Mouse (Mus musculus) liver, postnatal 0 days (tissue): ENCODE measurements around the gene Upf2. TPM values are rescaled to one million over a fixed set of nuclear protein-coding genes. Genes with fewer than 3 reads are reported as not detected.

ENCODE experiments used
- ATAC-seq: fragments of 200-750 bp; cut with Nextera tagmentation; 2 replicates; pipeline ENCODE4 v1.8.0; 2017; ENCODE audit warnings: mild to moderate bottlenecking, moderate library complexity
- DNase-seq: peaks from one replicate; pipeline ENCODE4 v3.0.0-alpha.2; 2016
- H3K27ac ChIP-seq: fragments of 300-500 bp; sonication (generic); 2 replicates; pipeline ENCODE4 v1.5.1; 2014; ENCODE audit warnings: antibody characterized with exemption, moderate library complexity, mild to moderate bottlenecking, low read depth
- H3K27me3 ChIP-seq: fragments of 300-500 bp; sonication (generic); 2 replicates; pipeline ENCODE4 v1.6.1; 2014; ENCODE audit warnings: low read length, control low read depth, mixed read lengths; ENCODE audit not compliant: insufficient read depth
- H3K36me3 ChIP-seq: fragments of 300-500 bp; sonication (generic); replicated peaks from 2 replicates; pipeline ENCODE4 v1.6.1; 2014; ENCODE audit warnings: mild to moderate bottlenecking, control low read depth, low read length, moderate library complexity, mixed read lengths; ENCODE audit not compliant: insufficient read depth
- H3K4me1 ChIP-seq: fragments of 300-500 bp; sonication (generic); 2 replicates; pipeline ENCODE4 v1.6.1; 2014; ENCODE audit warnings: antibody characterized with exemption, mild to moderate bottlenecking, control low read depth; ENCODE audit not compliant: insufficient read depth
- H3K4me2 ChIP-seq: fragments of 300-500 bp; sonication (generic); 2 replicates; pipeline ENCODE4 v1.6.1; 2014; ENCODE audit warnings: low read depth, mild to moderate bottlenecking, low read length, moderate library complexity, mixed read lengths
- H3K4me3 ChIP-seq: fragments of 300-500 bp; sonication (generic); 2 replicates; pipeline ENCODE4 v1.5.1; 2014; ENCODE audit warnings: low read depth, low read length
- H3K9ac ChIP-seq: fragments of 300-500 bp; sonication (generic); replicated peaks from 2 replicates; pipeline ENCODE4 v1.6.1; 2014; ENCODE audit warnings: mild to moderate bottlenecking, moderate library complexity
- H3K9me3 ChIP-seq: fragments of 300-500 bp; sonication (generic); 2 replicates; pipeline ENCODE4 v1.6.1; 2016; ENCODE audit warnings: mild to moderate bottlenecking, control low read depth, low read length, mixed read lengths
- CTCF ChIP-seq: sonication (generic); IDR thresholded peaks from 2 replicates; pipeline ENCODE4 v1.5.1; 2016; ENCODE audit warnings: antibody characterized with exemption, low read depth
- EP300 ChIP-seq: IDR thresholded peaks from 2 replicates; pipeline ENCODE4 v1.6.1; 2016; ENCODE audit warnings: antibody characterized with exemption, low read depth, mild to moderate bottlenecking
- WGBS: fragments of 180-500 bp; shearing (Covaris S2); extraction: QIAGEN DNeasy Blood & Tissue Kit; methylation state at CpG from one replicate; pipeline ENCODE4 v1.1.7; 2014; ENCODE audit not compliant: insufficient replicate concordance; 5-methylcytosine and 5-hydroxymethylcytosine counted together
- polyA plus RNA-seq: library from polyadenylated mRNA; unstranded; fragments of >200 nt; fragmentation: Nextera tagmentation; extraction: Ambion mirVana; gene quantifications from 2 replicates; pipeline ENCODE4 v1.2.1, GENCODE M21; 2015

Upf2 gene
- polyA plus RNA-seq, 1 experiment from 2014 or later: 3.3 TPM

DNA sequence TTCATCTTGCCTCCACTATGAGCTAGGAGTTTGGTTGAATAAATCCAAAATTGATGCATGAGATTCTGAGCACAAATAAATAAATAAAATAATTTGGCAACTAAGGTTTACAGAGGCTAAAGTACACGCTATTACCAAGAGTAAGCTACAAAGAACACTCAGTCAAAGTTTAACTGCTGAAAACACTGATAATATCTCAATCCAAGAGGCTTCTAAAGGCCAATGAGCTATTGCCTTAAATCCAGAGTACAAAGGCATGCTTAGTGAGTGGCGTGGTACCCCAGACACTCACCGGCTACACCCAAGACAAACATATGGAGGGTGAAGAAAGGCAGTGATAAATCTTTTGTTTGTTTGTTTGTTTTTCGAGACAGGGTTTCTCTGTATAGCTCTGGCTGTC is 14.7 kb upstream of the Upf2 start:
- no peak overlapping the region for H3K4me2 ChIP-seq
- no peak overlapping the region for H3K9ac ChIP-seq
- ATAC-seq: peak; percentile 75
- 0 out of 2 replicates have a peak, but pooled peaks cover 4% of the 10 kb centered on the region for H3K4me1 ChIP-seq
- TF ChIP-seq EP300 (peak; percentile 7; the same call in 1 of the 2 replicates), CTCF (no peak)
- DNase-seq: no peak
- WGBS: 65% methylated on average over 4 of the region's 4 CpGs
- H3K4me3 ChIP-seq: no peak overlapping the region
- H3K9me3 ChIP-seq: no peaks in the 10 kb centered on the region
- H3K27ac ChIP-seq: 0 out of 2 replicates have a peak overlapping the region, but pooled peaks have one; percentile 39
- H3K27me3 ChIP-seq: no peaks in the 10 kb centered on the region
- H3K36me3 ChIP-seq: no peaks in the 10 kb centered on the region; the same call in 1 of the 2 replicates

DNA sequence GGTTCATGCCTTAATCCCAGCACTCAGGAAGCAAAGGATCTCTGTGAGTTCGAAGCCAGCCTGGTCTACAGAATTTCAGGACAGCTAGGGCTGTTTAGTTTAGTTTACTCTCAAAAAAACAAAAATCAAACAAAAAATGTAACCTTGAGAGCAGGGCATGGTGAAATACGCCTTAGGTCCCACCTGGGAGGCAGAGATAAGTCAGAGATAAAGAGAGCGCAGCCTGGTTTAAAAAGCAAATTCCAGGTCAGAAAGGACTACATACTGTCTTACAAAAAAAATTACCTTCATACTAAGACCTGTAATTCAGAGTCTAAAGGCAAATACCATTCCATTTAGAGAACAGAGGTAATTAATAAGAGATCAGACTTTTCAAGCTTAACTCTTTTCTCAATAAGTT is 11.9 kb upstream of the Upf2 start:
- Histone ChIP-seq H3K9me3 (no peaks in the 10 kb centered on the region), H3K27ac (no peak overlapping the region), H3K9ac (no peak overlapping the region), H3K4me3 (no peak overlapping the region), H3K4me2 (peak overlapping the region; percentile 26; the same call in 1 of the 2 replicates), H3K36me3 (no peaks in the 10 kb centered on the region), H3K4me1 (peaks cover 7% of the 10 kb centered on the region; the same call in 1 of the 2 replicates), H3K27me3 (no peaks in the 10 kb centered on the region)
- WGBS: 56% methylated on average over 3 of the region's 3 CpGs
- ATAC-seq (no peak), DNase-seq (no peak)
- TF ChIP-seq CTCF: no peak
- no peak for TF ChIP-seq EP300

DNA sequence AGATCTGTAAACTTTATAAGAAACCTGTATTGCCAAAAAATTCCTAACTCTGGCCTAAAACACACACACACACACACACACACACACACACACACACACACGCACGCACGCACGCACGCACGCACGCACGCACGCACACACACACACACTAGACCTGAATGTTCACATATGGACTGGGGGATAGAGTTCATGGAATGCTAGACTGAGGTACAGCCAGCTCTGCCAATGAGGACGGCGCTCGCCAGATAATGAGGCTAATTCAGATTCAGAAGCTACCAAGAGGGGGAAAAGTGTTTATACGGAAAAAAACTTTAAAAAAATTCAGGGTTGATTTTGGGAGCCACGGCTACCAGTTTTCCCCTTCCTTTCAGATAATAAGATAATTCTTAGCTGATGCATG is 11.4 kb upstream of the Upf2 start:
- WGBS: 92% methylated on average over 14 of the region's 14 CpGs
- peak overlapping the region; percentile 83; the same call in 1 of the 2 replicates for H3K4me2 ChIP-seq
- TF ChIP-seq EP300 (no peak), CTCF (no peak)
- DNase-seq: no peak
- H3K27ac ChIP-seq: no peak overlapping the region
- H3K27me3 ChIP-seq: no peaks in the 10 kb centered on the region
- H3K4me1 ChIP-seq: peaks cover 7% of the 10 kb centered on the region; the same call in 1 of the 2 replicates
- H3K9me3 ChIP-seq: no peaks in the 10 kb centered on the region
- H3K36me3 ChIP-seq: no peaks in the 10 kb centered on the region
- H3K4me3 ChIP-seq: no peak overlapping the region
- ATAC-seq: no peak
- no peak overlapping the region for H3K9ac ChIP-seq

DNA sequence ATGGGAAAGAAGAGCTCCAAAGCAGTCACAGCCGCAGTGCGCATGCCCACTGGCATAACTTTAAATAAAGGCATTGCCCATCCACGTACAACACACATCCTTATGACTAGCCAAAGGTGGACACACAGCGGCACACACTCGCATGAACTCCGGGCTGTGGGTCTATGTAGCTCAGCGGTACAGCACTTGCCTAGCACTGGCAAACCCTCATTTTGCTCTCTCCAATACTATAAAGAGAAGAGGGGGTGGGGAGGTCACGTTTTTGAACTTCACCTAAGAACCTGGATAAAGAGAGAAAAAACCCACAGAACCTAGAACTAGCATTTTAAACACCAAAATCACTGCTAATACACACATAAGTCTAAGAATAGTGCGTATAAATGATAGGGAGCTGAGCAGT is 10.3 kb upstream of the Upf2 start:
- no peaks in the 10 kb centered on the region for H3K27me3 ChIP-seq
- no peak overlapping the region; the same call in 1 of the 2 replicates for H3K4me3 ChIP-seq
- no peaks in the 10 kb centered on the region for H3K36me3 ChIP-seq
- H3K4me2 ChIP-seq: peak overlapping the region; percentile 83
- WGBS: 87% methylated on average over 9 of the region's 9 CpGs
- no peak for ATAC-seq
- TF ChIP-seq EP300: no peak
- no peak for TF ChIP-seq CTCF
- H3K27ac ChIP-seq: no peak overlapping the region
- H3K9me3 ChIP-seq: no peaks in the 10 kb centered on the region
- peaks cover 7% of the 10 kb centered on the region; the same call in 1 of the 2 replicates for H3K4me1 ChIP-seq
- H3K9ac ChIP-seq: no peak overlapping the region
- no peak for DNase-seq

DNA sequence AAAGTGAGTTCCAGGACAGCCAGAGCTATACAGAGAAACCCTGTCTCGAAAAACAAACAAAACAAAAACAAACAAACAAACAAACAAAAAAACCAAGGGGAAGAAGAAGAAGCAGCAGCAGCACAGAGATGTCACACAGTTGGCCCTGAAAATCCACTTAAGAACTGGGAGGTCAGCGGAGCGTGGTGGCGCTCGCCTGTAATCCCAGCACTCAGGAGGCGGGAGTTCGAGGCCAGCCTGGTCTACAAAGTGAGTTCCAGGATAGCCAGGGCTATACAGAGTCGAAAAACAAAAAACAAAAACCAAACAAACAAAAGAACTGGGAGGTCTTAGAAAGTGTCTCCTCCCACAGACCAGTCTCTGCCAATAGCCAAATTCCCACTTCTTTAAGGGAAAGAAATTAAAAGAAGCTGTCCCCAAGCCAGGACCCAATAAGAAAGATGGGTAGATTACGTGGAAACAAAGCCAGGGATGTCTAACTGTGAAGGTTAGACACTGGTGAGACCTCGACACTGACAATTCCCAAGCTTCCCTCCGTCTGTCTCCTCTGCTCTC is 9.3 kb upstream of the Upf2 start:
- H3K27ac ChIP-seq: peak overlapping the region; percentile 94
- no peak for TF ChIP-seq CTCF
- no peak for TF ChIP-seq EP300
- no peaks in the 10 kb centered on the region for H3K27me3 ChIP-seq
- H3K9ac ChIP-seq: peak overlapping the region; percentile 82
- peaks cover 7% of the 10 kb centered on the region for H3K4me1 ChIP-seq
- no peaks in the 10 kb centered on the region for H3K9me3 ChIP-seq
- DNase-seq: no peak
- no peaks in the 10 kb centered on the region for H3K36me3 ChIP-seq
- 59% methylated on average over 11 of the region's 11 CpGs for WGBS
- peak; percentile 11 for ATAC-seq
- peak overlapping the region; percentile 83 for H3K4me2 ChIP-seq
- H3K4me3 ChIP-seq: peak overlapping the region; percentile 69

DNA sequence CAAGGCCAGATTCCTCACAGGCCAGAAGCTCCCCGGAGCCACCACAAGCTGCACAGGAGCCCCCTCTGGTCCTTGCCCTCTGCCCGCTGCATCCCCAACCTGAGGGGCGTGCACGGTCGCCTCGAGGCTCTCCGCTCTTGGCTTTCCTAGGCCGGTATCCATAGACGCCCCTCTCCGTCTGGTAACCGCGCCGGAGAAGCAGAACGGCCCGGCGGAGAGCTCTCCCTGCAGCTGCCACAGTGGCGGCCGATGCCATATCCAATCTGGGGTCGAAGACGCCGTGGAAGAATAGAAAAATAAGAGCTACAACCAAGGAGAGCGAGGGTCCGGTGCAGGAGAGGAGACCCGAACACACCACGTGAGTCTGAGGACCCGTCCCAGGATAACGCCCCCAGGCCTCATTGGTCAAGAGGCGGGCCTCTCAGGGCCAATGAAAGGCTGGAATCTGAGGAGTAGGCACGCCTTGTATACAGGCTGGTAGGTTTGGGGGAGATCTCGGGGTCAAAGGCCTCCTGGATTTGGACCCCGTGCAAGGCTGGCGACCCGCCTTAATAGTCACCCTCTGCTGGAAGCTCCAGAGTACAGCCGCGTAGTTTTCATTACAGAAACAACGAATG is 8.7 kb upstream of the Upf2 start, which contains the start of gene Dhtkd1:
Gene Dhtkd1 (minus strand): TSS at position 377 of the 617 bp plus-strand sequence.
- Histone ChIP-seq H3K36me3 (no peaks in the 10 kb centered on the region), H3K27ac (peak within 1 kb of the TSS; percentile 94), H3K27me3 (no peaks in the 10 kb centered on the region), H3K9ac (peak within 1 kb of the TSS; percentile 82), H3K4me2 (peak within 1 kb of the TSS; percentile 83), H3K4me3 (peak within 1 kb of the TSS; percentile 69), H3K9me3 (no peaks in the 10 kb centered on the region), H3K4me1 (peaks cover 7% of the 10 kb centered on the region)
- DNase-seq (peak; percentile 77), ATAC-seq (peak; percentile 96)
- TF ChIP-seq EP300 (peak; percentile 77), CTCF (peak; percentile 38; the same call in 1 of the 2 replicates)
- 1% methylated on average over 36 of the region's 36 CpGs for WGBS
